Mouse (Mus musculus) A20 (cell line): ENCODE measurements around the gene Sptbn4.

Experiments
- DNase-seq: peaks from one replicate; pipeline ENCODE4 v3.0.0-alpha.2; 2011; ENCODE audit warnings: low read depth, low spot score

Sptbn4 gene

GRCm38 (mm10) chr7:27354144-27354543 is 93.3 kb downstream of the Sptbn4 start:
- no peak for DNase-seq

- DNase-seq, result no peak
These were observed 102.0 kb downstream of the Sptbn4 start for GRCm38 (mm10) chr7:27345444-27345843.

DNA sequence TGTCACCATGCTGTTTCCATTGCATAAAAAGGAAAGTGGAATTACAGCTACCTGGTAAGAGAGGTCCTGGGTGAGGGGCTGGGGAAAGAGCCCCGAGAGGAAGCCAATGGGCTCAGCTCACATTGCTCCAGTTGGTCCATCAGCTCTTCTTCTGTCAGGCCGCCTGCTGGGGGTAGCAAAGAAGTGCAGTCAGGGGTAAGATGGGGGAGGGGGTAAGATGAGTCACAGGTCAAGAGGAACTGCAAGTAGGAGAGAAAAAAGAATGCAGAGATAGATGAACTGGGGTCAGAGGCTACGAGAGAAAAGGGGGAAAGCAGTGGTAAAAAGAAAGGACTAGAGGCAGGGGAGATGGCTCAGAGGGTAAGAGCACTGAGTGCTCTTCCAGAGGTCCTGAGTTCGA is 104.9 kb downstream of the Sptbn4 start:
- DNase-seq, result peak; percentile 82

GRCm38 (mm10) chr7:27339519-27339918 is 108.0 kb downstream of the Sptbn4 start:
- no peak for DNase-seq

GRCm38 (mm10) chr7:27339114-27339513 is 108.4 kb downstream of the Sptbn4 start:
- DNase-seq, result no peak

- DNase-seq, result peak; percentile 82
These were observed 110.2 kb downstream of the Sptbn4 start, which contains the start of gene Ltbp4 for GRCm38 (mm10) chr7:27337175-27337853. Gene Ltbp4, minus strand, starts transcription at chr7:27337692.

DNA sequence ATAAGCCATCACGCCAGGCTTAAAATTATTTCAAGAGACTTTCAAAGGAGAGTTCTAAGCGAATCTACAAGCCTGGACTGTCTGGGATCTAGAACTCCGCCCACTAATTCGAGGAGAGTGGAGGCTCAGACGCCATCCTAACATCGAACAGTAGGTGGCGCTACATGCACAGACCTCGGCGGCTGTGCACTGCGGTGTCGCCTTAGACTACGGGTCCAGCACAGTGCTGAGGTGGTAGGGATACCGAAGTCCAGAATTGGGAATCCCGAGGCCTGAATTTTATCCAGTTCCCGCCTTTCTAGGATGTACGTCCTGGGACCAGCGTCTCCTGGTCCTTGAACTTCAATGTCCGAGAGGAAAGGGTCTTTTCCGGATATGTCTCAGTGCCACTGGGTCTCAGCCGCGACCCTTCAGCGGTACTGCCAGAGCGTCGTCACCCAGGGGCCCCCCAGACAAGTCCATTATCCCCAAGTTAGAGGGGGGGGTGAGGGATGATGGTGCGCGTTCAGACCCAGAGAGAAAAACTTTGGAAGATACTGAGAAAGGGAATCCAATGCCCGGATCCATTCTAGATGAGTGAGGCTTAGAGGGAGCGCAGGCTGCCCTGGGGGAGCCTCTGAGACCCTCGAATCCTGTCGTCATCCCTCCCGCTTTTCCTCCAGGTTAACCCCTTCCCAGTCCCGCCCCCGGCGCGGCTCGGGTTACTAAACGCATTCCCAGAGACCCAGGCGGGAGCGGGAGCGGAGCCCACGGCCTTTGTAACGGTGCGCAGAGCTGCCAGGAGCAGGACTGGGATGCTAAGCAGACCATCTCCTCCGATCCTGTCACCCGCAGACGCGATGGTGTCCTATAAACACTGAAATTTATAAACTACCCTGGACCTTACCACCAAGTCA is 111.3 kb downstream of the Sptbn4 start:
- peak; percentile 84 for DNase-seq

- no peak for DNase-seq
These were observed 112.3 kb downstream of the Sptbn4 start for GRCm38 (mm10) chr7:27335011-27335720.

- DNase-seq, result no peak
These were observed 113.0 kb downstream of the Sptbn4 start for GRCm38 (mm10) chr7:27334405-27334911.

- DNase-seq, result peak; percentile 70
These were observed 114.1 kb downstream of the Sptbn4 start for GRCm38 (mm10) chr7:27333316-27333941.

DNA sequence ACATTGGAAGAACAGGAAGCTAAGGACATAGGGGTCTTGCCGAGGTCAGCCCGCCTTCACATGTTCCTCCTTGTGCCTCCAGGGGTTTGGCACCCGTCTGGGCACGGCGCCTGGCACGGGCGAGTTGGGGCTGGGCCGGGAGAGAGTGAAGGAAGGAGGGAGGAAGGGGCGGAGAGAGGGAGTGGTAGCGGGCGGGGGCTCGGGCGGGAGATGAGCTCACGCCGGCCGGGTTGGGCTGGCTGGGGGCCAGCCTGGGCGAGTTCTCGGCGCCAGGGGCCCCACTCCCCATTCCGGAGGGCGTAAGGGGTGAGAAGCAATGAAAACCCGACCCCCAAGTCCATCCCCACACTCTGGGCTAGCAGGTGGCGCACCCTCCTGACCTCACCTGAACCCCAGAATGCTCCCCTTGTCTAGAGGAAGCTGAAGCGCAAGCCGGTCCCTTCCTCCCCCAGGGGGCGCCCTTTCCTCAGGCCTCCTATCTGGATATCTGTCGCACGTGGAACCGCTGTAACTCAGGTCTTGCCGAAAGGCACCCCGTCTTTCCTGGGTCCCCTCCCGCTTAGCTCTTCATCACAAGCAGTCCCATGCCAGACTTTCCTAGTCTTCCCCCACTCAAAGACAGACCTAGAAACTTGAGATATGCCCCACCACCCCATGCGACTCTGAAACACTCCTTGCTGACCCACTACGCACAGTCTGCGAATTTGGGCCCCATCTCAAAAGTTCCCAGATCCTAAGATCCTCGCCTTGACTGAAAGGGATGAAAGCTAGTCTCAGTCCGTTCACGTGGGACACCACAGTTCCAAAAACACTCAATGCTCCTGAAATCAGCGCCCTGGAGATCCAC is 114.9 kb downstream of the Sptbn4 start:
- peak; percentile 96 for DNase-seq

DNA sequence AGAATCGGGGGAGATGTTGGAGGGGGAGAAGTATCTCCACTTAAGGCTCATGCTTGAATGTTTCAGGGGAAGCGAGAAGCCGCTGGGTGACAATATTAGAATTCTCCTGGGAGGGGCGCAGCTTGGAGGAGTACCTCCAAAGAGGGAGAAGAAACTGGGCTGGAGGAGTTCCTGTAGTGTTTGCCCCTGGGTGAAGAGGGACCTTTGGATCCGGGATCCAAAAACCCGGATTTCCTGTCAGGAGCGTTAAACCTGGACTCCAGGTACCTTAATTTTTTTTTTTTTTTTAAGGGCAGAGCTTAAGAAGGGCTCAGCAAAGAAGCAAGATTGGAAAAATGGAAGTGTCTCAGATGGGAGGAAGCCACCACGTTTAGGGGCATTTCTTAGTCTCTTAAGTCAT is 115.6 kb downstream of the Sptbn4 start:
- DNase-seq, result peak; percentile 69

DNA sequence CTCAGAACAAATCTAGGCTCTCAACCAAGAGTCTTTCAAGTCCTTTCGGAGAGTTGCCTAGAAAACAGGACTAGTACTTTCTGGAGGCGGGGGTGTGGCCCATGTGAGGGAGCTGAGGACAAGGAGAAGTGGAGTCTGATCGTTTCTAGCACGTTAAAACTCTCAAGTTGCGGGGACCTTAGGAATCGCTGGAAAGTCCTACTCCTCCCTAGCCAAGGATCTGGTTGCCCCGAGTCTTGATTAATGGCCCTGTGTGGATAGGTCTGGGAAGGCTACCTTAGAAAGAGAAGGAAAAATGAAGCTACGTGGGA is 116.0 kb downstream of the Sptbn4 start:
- no peak for DNase-seq

GRCm38 (mm10) chr7:27330709-27331540 is 116.6 kb downstream of the Sptbn4 start:
- DNase-seq, result peak; percentile 100

GRCm38 (mm10) chr7:27329981-27330380 is 117.5 kb downstream of the Sptbn4 start:
- peak; percentile 75 for DNase-seq

DNA sequence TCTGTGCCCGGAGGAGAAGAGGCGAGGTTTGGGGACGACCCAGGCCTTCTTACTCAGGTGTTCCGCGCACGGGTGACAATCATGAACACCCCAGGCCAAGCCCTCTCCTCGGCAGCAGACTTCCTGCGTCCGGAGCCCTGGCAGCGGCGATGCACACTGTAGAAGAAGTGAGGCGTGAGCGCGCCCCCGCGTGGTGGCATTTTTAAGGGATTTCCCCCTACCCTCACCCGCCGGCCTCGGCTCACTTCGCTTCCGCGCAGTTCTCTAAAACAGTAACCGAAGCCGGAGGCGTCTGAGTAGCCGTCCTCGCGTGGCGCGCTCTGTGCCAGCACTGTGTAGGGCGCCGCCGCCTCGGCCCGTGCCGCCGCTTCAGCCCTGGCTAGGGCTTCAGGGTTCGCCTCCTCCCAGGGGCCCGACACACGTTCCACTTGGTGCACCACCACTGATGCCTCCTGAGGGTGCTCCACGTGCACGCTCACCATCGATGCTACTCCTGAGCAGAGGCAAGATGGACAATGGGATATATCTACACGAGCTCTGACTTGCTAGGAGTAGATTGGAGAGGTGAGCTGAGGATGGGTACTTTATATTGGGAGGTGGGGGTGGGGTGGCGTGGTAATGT is 118.0 kb downstream of the Sptbn4 start:
- peak; percentile 94 for DNase-seq

DNA sequence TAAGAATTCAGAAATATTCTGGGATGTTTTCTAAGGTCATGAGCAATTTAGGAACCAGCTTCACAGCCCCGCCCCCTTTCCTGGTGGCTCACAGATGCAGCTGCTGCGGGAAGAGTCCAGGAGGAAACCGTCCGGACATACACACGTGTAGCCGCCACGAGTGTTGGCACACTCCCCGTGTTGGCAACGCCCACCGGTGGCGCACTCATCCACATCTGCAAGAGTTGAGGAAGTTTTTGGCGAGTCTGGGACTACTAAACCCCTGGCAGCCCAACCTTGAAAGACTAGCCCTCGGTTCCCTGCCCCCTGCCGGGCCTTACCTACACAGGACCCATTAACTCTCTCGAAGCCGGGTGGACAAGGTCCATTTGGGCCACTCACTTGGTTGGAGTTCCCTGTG is 118.8 kb downstream of the Sptbn4 start:
- DNase-seq, result no peak

- no peak for DNase-seq
These were observed 119.3 kb downstream of the Sptbn4 start for GRCm38 (mm10) chr7:27328161-27328560.

DNA sequence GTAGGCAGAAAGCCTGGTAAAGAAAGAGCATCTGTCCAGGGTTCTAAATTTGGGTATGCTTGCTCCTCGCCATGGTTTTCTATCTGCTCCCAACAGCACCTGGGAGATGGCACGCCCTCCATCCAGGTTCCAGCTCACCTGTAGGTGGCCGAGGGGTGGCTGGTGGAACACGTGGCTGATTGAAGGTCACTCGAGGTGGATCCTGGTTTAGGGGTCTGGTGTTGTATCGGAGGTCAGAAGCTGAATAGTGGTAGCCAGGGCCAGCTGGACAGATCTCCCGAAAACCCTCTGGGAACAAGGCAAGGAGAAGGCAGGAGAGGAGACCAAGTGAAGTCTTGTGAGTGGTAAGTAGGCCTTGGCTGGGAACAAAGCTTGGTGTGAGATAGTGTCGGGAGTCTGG is 120.0 kb downstream of the Sptbn4 start:
- no peak for DNase-seq
